Comparison of ENCODE assay signal across 22 mouse cellular contexts in genomic region chr8:128559004-128559662, GRCm38 (mm10).
A peak's percentile ranks its signal among the peaks of the same experiment; 100 is the strongest.
DNase-seq lines count a peak whose midpoint lies in the region; ATAC-seq lines count a peak whose summit lies in the region.
"Had no signal": no experiment of that assay in that cellular context is flagged by ENCODE, and none has a peak within 500 bp of the region (broad histone marks: within the 10 kb centered on the region; RNA-seq: fewer than 3 reads in every experiment).

No protein-coding gene starts in this region.

- H3K36me3 ChIP-seq in liver, embryonic 16.5 days (ENCODE audit: control insufficient read depth, insufficient read depth): no peaks in the 10 kb centered on the region
- H3K36me3 ChIP-seq in liver, embryonic 12.5 days: no peaks in the 10 kb centered on the region
- H3K36me3 ChIP-seq: forebrain, embryonic 10.5 days; heart, embryonic 15.5 days; hindbrain, embryonic 13.5 days had no signal

- H3K27me3 ChIP-seq in liver, embryonic 16.5 days (ENCODE audit: control insufficient read depth, insufficient read depth, low read depth, low read length): no peaks in the 10 kb centered on the region
- no peaks in the 10 kb centered on the region for H3K27me3 ChIP-seq in liver, embryonic 12.5 days (replicated peaks)
- H3K27me3 ChIP-seq: CH12.LX; heart, embryonic 15.5 days; hindbrain, embryonic 13.5 days had no signal

- H3K9me3 ChIP-seq in liver, embryonic 16.5 days (replicated peaks; ENCODE audit: control insufficient read depth, low read length): no peaks in the 10 kb centered on the region
- H3K9me3 ChIP-seq in liver, embryonic 12.5 days (replicated peaks): no peaks in the 10 kb centered on the region
- H3K9me3 ChIP-seq: forebrain, embryonic 10.5 days; heart, embryonic 15.5 days; hindbrain, embryonic 13.5 days had no signal

- no peak overlapping the region for H3K9ac ChIP-seq in liver, embryonic 16.5 days (ENCODE audit: low read depth, low read length)
- no peak overlapping the region for H3K9ac ChIP-seq in liver, embryonic 12.5 days
- H3K9ac ChIP-seq: heart, embryonic 15.5 days; hindbrain, embryonic 13.5 days had no signal

- intact Hi-C loops in gastrocnemius, postnatal 36 days (cut with DNase I): no loop called here

- DNase-seq in Muller cell, postnatal 12 days (ENCODE audit: inconsistent ontology term): peak; percentile 22
- DNase-seq in fibroblast of lung, adult 2 months (ENCODE audit: low read depth): peak; percentile 19
- no peak for DNase-seq in gastrocnemius, postnatal 36 days
- DNase-seq in embryo, embryonic 10 days (ENCODE audit: low spot score): no peak
- DNase-seq: adrenal gland, postnatal 14 days; cerebellum, adult 2 months; cerebellum, postnatal 10 days; heart, adult 18-20 months; heart, postnatal 14 days; kidney, adult 2 months had no signal

- 0 out of 2 replicates have a peak, but pooled peaks have one; percentile 19 for ATAC-seq in liver, embryonic 16.5 days (ENCODE audit: low read depth)
- no peak for ATAC-seq in liver, embryonic 12.5 days
- peak; percentile 56 for ATAC-seq in inflammation-experienced regulatory T-cells, adult 6 months
- no peak for ATAC-seq in cerebellum, adult (ENCODE audit: insufficient number of reproducible peaks, low FRiP score, low TSS enrichment)
- ATAC-seq: forebrain, embryonic 14.5 days; hindbrain, postnatal 0 days; intestine, embryonic 16.5 days had no signal

- no peak overlapping the region for H3K4me2 ChIP-seq in liver, embryonic 16.5 days (ENCODE audit: low read depth, low read length)
- H3K4me2 ChIP-seq in liver, embryonic 12.5 days: no peak overlapping the region
- H3K4me2 ChIP-seq: heart, embryonic 11.5 days; heart, embryonic 15.5 days; hindbrain, embryonic 13.5 days had no signal

- no peaks in the 10 kb centered on the region for H3K4me1 ChIP-seq in liver, embryonic 16.5 days (ENCODE audit: control insufficient read depth, low read depth, low read length)
- peaks cover 8% of the 10 kb centered on the region; the same call in 1 of the 2 replicates for H3K4me1 ChIP-seq in liver, embryonic 12.5 days
- H3K4me1 ChIP-seq: forebrain, embryonic 10.5 days had no signal

- H3K4me3 ChIP-seq in liver, embryonic 16.5 days (ENCODE audit: low read depth, low read length): no peak overlapping the region
- H3K4me3 ChIP-seq in liver, embryonic 12.5 days: no peak overlapping the region
- H3K4me3 ChIP-seq: forebrain, embryonic 10.5 days; heart, embryonic 15.5 days; hindbrain, embryonic 13.5 days had no signal

- 67% methylated on average over 1 of the region's 1 CpGs for WGBS in liver, embryonic 16.5 days (ENCODE audit: insufficient replicate concordance)
- whole genome bisulfite sequencing in liver, embryonic 12.5 days (ENCODE audit: insufficient replicate concordance): 84% methylated on average over 1 of the region's 1 CpGs

- H3K27ac ChIP-seq in liver, embryonic 16.5 days (ENCODE audit: low read length): no peak overlapping the region
- H3K27ac ChIP-seq in liver, embryonic 12.5 days: no peak overlapping the region
- H3K27ac ChIP-seq: forebrain, embryonic 10.5 days; heart, embryonic 15.5 days; hindbrain, embryonic 13.5 days; hindbrain, postnatal 0 days had no signal

Comparison
In these comparisons a context has a peak if more than half of its experiments do, and no peak if none do; other contexts are left out.
1. ATAC-seq: peak in liver, embryonic 16.5 days (single experiment) and inflammation-experienced regulatory T-cells, adult 6 months (single experiment); none in liver, embryonic 12.5 days (single experiment) and cerebellum, adult (single experiment).
2. DNase-seq: peak in Muller cell, postnatal 12 days (single experiment) and fibroblast of lung, adult 2 months (single experiment); none in gastrocnemius, postnatal 36 days (0 of 2) and embryo, embryonic 10 days (single experiment).